Mouse (Mus musculus): Measurements from ENCODE around the gene Foxp1. TPM values are rescaled to one million over a fixed set of nuclear protein-coding genes. Genes with fewer than 3 reads are reported as not detected.

The Foxp1 gene
- total and polyA plus RNA-seq, 3 experiments: 57.4 to 88.1 (median 79.8) TPM

- H3K9me3 ChIP-seq (replicated peaks): no peaks in the 10 kb centered on the region
- no peaks in the 10 kb centered on the region for H3K27me3 ChIP-seq (ENCODE audit: insufficient read depth, low read length)
- DNase-seq (ENCODE audit: low spot score): no peak
- TF ChIP-seq GATA1 (IDR thresholded peaks at IDR 0.05; ENCODE audit: borderline replicate concordance, low read length): no peak
- no peak for TF ChIP-seq GATA2 (IDR thresholded peaks at IDR 0.05; ENCODE audit: borderline replicate concordance, low read depth, low read length)
- TF ChIP-seq TAL1 (conservative IDR thresholded peaks at IDR 0.05; ENCODE audit: low read depth, low read length): no peak
- TF ChIP-seq POLR2AphosphoS5 (IDR thresholded peaks at IDR 0.05; ENCODE audit: insufficient replicate concordance, low read depth, low read length): no peak
- no peak for TF ChIP-seq CTCF (IDR thresholded peaks at IDR 0.05; ENCODE audit: low read depth, low read length)
- H3K4me3 ChIP-seq (ENCODE audit: low read depth, low read length): peak overlapping the region; percentile 70
- H3K4me1 ChIP-seq (ENCODE audit: insufficient read depth, low read depth, low read length): peaks cover 65% of the 10 kb centered on the region
- H3K36me3 ChIP-seq (replicated peaks): peaks cover 18% of the 10 kb centered on the region
- peak; percentile 35 for ATAC-seq (ENCODE audit: extremely low read depth, insufficient number of reproducible peaks, low FRiP score, poor library complexity, severe bottlenecking)
Observed at GRCm38 (mm10) chr6:99095185-99096104, 427.1 kb downstream of the Foxp1 start.

- ATAC-seq (ENCODE audit: extremely low read depth, insufficient number of reproducible peaks, low FRiP score, poor library complexity, severe bottlenecking): peak; percentile 51
- peaks cover 72% of the 10 kb centered on the region for H3K4me1 ChIP-seq (ENCODE audit: insufficient read depth, low read depth, low read length)
- TF ChIP-seq TAL1 (conservative IDR thresholded peaks at IDR 0.05; ENCODE audit: low read depth, low read length): no peak
- no peak for TF ChIP-seq POLR2AphosphoS5 (IDR thresholded peaks at IDR 0.05; ENCODE audit: insufficient replicate concordance, low read depth, low read length)
- TF ChIP-seq GATA1 (IDR thresholded peaks at IDR 0.05; ENCODE audit: borderline replicate concordance, low read length): no peak
- no peak for TF ChIP-seq CTCF (IDR thresholded peaks at IDR 0.05; ENCODE audit: low read depth, low read length)
- no peak for TF ChIP-seq GATA2 (IDR thresholded peaks at IDR 0.05; ENCODE audit: borderline replicate concordance, low read depth, low read length)
Observed at GRCm38 (mm10) chr6:99094339-99094989, 428.1 kb downstream of the Foxp1 start.

DNA sequence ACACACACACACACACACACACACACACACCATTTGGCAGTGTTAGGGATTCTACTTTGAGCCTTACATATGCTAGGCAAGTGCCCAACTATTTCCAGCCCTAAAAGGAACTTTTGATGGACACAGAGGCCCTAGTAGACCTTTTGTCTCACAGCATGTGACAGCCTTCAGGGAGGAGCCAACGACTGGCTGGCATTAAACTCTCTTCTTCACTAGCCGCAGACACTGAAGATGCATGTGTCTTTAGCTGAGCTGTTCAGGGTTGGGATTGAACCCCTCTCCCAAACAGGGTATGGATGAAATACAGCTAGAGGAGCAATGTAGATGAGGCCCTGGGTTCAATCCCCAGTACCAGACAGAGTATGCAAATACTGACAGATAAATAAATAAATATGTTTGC, 428.7 kb downstream of the Foxp1 start:
- TF ChIP-seq CTCF (IDR thresholded peaks at IDR 0.05; ENCODE audit: low read depth, low read length) (no peak), TAL1 (conservative IDR thresholded peaks at IDR 0.05; ENCODE audit: low read depth, low read length) (no peak), GATA1 (IDR thresholded peaks at IDR 0.05; ENCODE audit: borderline replicate concordance, low read length) (no peak), POLR2AphosphoS5 (IDR thresholded peaks at IDR 0.05; ENCODE audit: insufficient replicate concordance, low read depth, low read length) (no peak), GATA2 (IDR thresholded peaks at IDR 0.05; ENCODE audit: borderline replicate concordance, low read depth, low read length) (no peak)
- Histone ChIP-seq H3K9me3 (replicated peaks) (no peaks in the 10 kb centered on the region), H3K4me3 (ENCODE audit: low read depth, low read length) (no peak overlapping the region; the same call in 1 of the 2 replicates), H3K36me3 (replicated peaks) (peaks cover 33% of the 10 kb centered on the region), H3K4me1 (ENCODE audit: insufficient read depth, low read depth, low read length) (peaks cover 75% of the 10 kb centered on the region), H3K27me3 (ENCODE audit: insufficient read depth, low read length) (no peaks in the 10 kb centered on the region)
- DNase-seq (ENCODE audit: low spot score) (no peak), ATAC-seq (ENCODE audit: extremely low read depth, insufficient number of reproducible peaks, low FRiP score, poor library complexity, severe bottlenecking) (no peak)

More at GRCm38 (mm10) chr6:99094339-99094989, 428.1 kb downstream of the Foxp1 start:
- DNase-seq (ENCODE audit: low spot score): no peak
- Histone ChIP-seq H3K4me3 (ENCODE audit: low read depth, low read length) (peak overlapping the region; percentile 70), H3K27me3 (ENCODE audit: insufficient read depth, low read length) (no peaks in the 10 kb centered on the region), H3K36me3 (replicated peaks) (peaks cover 27% of the 10 kb centered on the region), H3K9me3 (replicated peaks) (no peaks in the 10 kb centered on the region)

GRCm38 (mm10) chr6:99093208-99093607, 429.3 kb downstream of the Foxp1 start:
- TF ChIP-seq TAL1 (conservative IDR thresholded peaks at IDR 0.05; ENCODE audit: low read depth, low read length) (no peak), GATA2 (IDR thresholded peaks at IDR 0.05; ENCODE audit: borderline replicate concordance, low read depth, low read length) (no peak), GATA1 (IDR thresholded peaks at IDR 0.05; ENCODE audit: borderline replicate concordance, low read length) (no peak)
- Histone ChIP-seq H3K27me3 (ENCODE audit: insufficient read depth, low read length) (no peaks in the 10 kb centered on the region), H3K4me3 (ENCODE audit: low read depth, low read length) (no peak overlapping the region), H3K36me3 (replicated peaks) (peaks cover 38% of the 10 kb centered on the region), H3K4me1 (ENCODE audit: insufficient read depth, low read depth, low read length) (peaks cover 69% of the 10 kb centered on the region), H3K9me3 (replicated peaks) (no peaks in the 10 kb centered on the region)
- ATAC-seq (ENCODE audit: extremely low read depth, insufficient number of reproducible peaks, low FRiP score, poor library complexity, severe bottlenecking) (no peak), DNase-seq (ENCODE audit: low spot score) (no peak)

GRCm38 (mm10) chr6:99091799-99092198, 430.7 kb downstream of the Foxp1 start:
- H3K9me3 ChIP-seq (replicated peaks): no peaks in the 10 kb centered on the region
- H3K27me3 ChIP-seq (ENCODE audit: insufficient read depth, low read length): no peaks in the 10 kb centered on the region
- no peak for DNase-seq (ENCODE audit: low spot score)
- no peak overlapping the region for H3K4me3 ChIP-seq (ENCODE audit: low read depth, low read length)
- peaks cover 52% of the 10 kb centered on the region for H3K36me3 ChIP-seq (replicated peaks)
- ATAC-seq (ENCODE audit: extremely low read depth, insufficient number of reproducible peaks, low FRiP score, poor library complexity, severe bottlenecking): no peak
- TF ChIP-seq TAL1 (conservative IDR thresholded peaks at IDR 0.05; ENCODE audit: low read depth, low read length): no peak
- no peak for TF ChIP-seq GATA2 (IDR thresholded peaks at IDR 0.05; ENCODE audit: borderline replicate concordance, low read depth, low read length)
- TF ChIP-seq CTCF (IDR thresholded peaks at IDR 0.05; ENCODE audit: low read depth, low read length): no peak
- TF ChIP-seq GATA1 (IDR thresholded peaks at IDR 0.05; ENCODE audit: borderline replicate concordance, low read length): no peak
- TF ChIP-seq POLR2AphosphoS5 (IDR thresholded peaks at IDR 0.05; ENCODE audit: insufficient replicate concordance, low read depth, low read length): no peak
- peaks cover 71% of the 10 kb centered on the region for H3K4me1 ChIP-seq (ENCODE audit: insufficient read depth, low read depth, low read length)

GRCm38 (mm10) chr6:99087598-99087997, 434.9 kb downstream of the Foxp1 start:
- TF ChIP-seq POLR2AphosphoS5 (IDR thresholded peaks at IDR 0.05; ENCODE audit: insufficient replicate concordance, low read depth, low read length) (no peak), CTCF (IDR thresholded peaks at IDR 0.05; ENCODE audit: low read depth, low read length) (no peak), TAL1 (conservative IDR thresholded peaks at IDR 0.05; ENCODE audit: low read depth, low read length) (no peak), GATA1 (IDR thresholded peaks at IDR 0.05; ENCODE audit: borderline replicate concordance, low read length) (no peak), GATA2 (IDR thresholded peaks at IDR 0.05; ENCODE audit: borderline replicate concordance, low read depth, low read length) (no peak)
- no peaks in the 10 kb centered on the region for H3K27me3 ChIP-seq (ENCODE audit: insufficient read depth, low read length)
- H3K4me3 ChIP-seq (ENCODE audit: low read depth, low read length): no peak overlapping the region
- H3K4me1 ChIP-seq (ENCODE audit: insufficient read depth, low read depth, low read length): peaks cover 40% of the 10 kb centered on the region
- H3K36me3 ChIP-seq (replicated peaks): peaks cover 76% of the 10 kb centered on the region
- H3K9me3 ChIP-seq (replicated peaks): no peaks in the 10 kb centered on the region
- ATAC-seq (ENCODE audit: extremely low read depth, insufficient number of reproducible peaks, low FRiP score, poor library complexity, severe bottlenecking): no peak
- DNase-seq (ENCODE audit: low spot score): no peak

Measured in G1E (cell line).